17 mouse cellular contexts compared by ENCODE assay signal in genomic region chr10:126531950-126532349, GRCm38 (mm10).
A peak's percentile ranks its signal among the peaks of the same experiment; 100 is the strongest.
DNase-seq lines count a peak whose midpoint lies in the region; ATAC-seq lines count a peak whose summit lies in the region.
"Had no signal": no experiment of that assay in that cellular context is flagged by ENCODE, and none has a peak within 500 bp of the region (broad histone marks: within the 10 kb centered on the region; RNA-seq: fewer than 3 reads in every experiment).

No protein-coding gene starts in this region.

- no peaks in the 10 kb centered on the region for H3K36me3 ChIP-seq in forebrain, embryonic 11.5 days (ENCODE audit: control insufficient read depth, insufficient read depth, low read length)
- no peaks in the 10 kb centered on the region for H3K36me3 ChIP-seq in forebrain, embryonic 16.5 days (ENCODE audit: control insufficient read depth, insufficient read depth)
- H3K36me3 ChIP-seq in kidney, embryonic 15.5 days: no peaks in the 10 kb centered on the region
- H3K36me3 ChIP-seq in kidney, embryonic 16.5 days (ENCODE audit: insufficient read depth, low read length): no peaks in the 10 kb centered on the region
- H3K36me3 ChIP-seq in midbrain, embryonic 14.5 days (ENCODE audit: control insufficient read depth, insufficient read depth, low read length): no peaks in the 10 kb centered on the region
- H3K36me3 ChIP-seq: embryonic facial prominence, embryonic 12.5 days; heart, embryonic 12.5 days; hindbrain, embryonic 10.5 days; intestine, embryonic 15.5 days had no signal

- H3K27ac ChIP-seq in forebrain, embryonic 11.5 days (ENCODE audit: low read depth, low read length): no peak overlapping the region
- H3K27ac ChIP-seq in forebrain, embryonic 16.5 days (ENCODE audit: low read length): no peak overlapping the region
- no peak overlapping the region for H3K27ac ChIP-seq in kidney, embryonic 15.5 days
- no peak overlapping the region for H3K27ac ChIP-seq in kidney, embryonic 16.5 days (ENCODE audit: low read length)
- H3K27ac ChIP-seq in midbrain, embryonic 14.5 days (replicated peaks; ENCODE audit: low read depth, low read length): peak overlapping the region; percentile 57
- H3K27ac ChIP-seq: embryonic facial prominence, embryonic 12.5 days; hindbrain, embryonic 10.5 days; hindbrain, embryonic 14.5 days; intestine, embryonic 15.5 days had no signal

- H3K4me1 ChIP-seq in forebrain, embryonic 11.5 days (replicated peaks; ENCODE audit: control insufficient read depth, insufficient read depth, low read length): no peaks in the 10 kb centered on the region
- no peaks in the 10 kb centered on the region; the same call in 1 of the 2 replicates for H3K4me1 ChIP-seq in forebrain, embryonic 16.5 days (replicated peaks; ENCODE audit: control insufficient read depth, insufficient read depth, low read length)
- 0 out of 2 replicates have a peak, but pooled peaks cover 2% of the 10 kb centered on the region for H3K4me1 ChIP-seq in kidney, embryonic 15.5 days
- no peaks in the 10 kb centered on the region for H3K4me1 ChIP-seq in kidney, embryonic 16.5 days (ENCODE audit: insufficient read depth, low read length)
- H3K4me1 ChIP-seq in midbrain, embryonic 14.5 days (ENCODE audit: control insufficient read depth, insufficient read depth, low read length): peaks cover 6% of the 10 kb centered on the region
- H3K4me1 ChIP-seq: heart, embryonic 12.5 days; intestine, embryonic 15.5 days had no signal

- H3K27me3 ChIP-seq in forebrain, embryonic 11.5 days (ENCODE audit: control insufficient read depth, insufficient read depth, low read length): no peaks in the 10 kb centered on the region
- no peaks in the 10 kb centered on the region for H3K27me3 ChIP-seq in forebrain, embryonic 16.5 days (replicated peaks; ENCODE audit: control insufficient read depth, insufficient read depth, low read length)
- H3K27me3 ChIP-seq in kidney, embryonic 15.5 days: no peaks in the 10 kb centered on the region
- H3K27me3 ChIP-seq in kidney, embryonic 16.5 days (ENCODE audit: insufficient read depth, low read length): no peaks in the 10 kb centered on the region
- no peaks in the 10 kb centered on the region for H3K27me3 ChIP-seq in midbrain, embryonic 14.5 days (ENCODE audit: control insufficient read depth, insufficient read depth, low read length)
- H3K27me3 ChIP-seq: embryonic facial prominence, embryonic 12.5 days; heart, embryonic 12.5 days; intestine, embryonic 15.5 days; Patski had no signal

- WGBS in forebrain, embryonic 11.5 days: 41% methylated on average over 3 of the region's 3 CpGs
- 39% methylated on average over 3 of the region's 3 CpGs for WGBS in forebrain, embryonic 16.5 days
- WGBS in kidney, embryonic 15.5 days: 55% methylated on average over 3 of the region's 3 CpGs
- WGBS in kidney, embryonic 16.5 days: 52% methylated on average over 3 of the region's 3 CpGs
- 23% methylated on average over 3 of the region's 3 CpGs for WGBS in midbrain, embryonic 14.5 days

- H3K9me3 ChIP-seq in forebrain, embryonic 11.5 days (ENCODE audit: control insufficient read depth, low read length): no peaks in the 10 kb centered on the region
- no peaks in the 10 kb centered on the region for H3K9me3 ChIP-seq in forebrain, embryonic 16.5 days (ENCODE audit: control insufficient read depth, low read length)
- no peaks in the 10 kb centered on the region for H3K9me3 ChIP-seq in kidney, embryonic 15.5 days (replicated peaks)
- no peaks in the 10 kb centered on the region for H3K9me3 ChIP-seq in kidney, embryonic 16.5 days (ENCODE audit: low read length)
- H3K9me3 ChIP-seq in midbrain, embryonic 14.5 days (ENCODE audit: control insufficient read depth, low read length): no peaks in the 10 kb centered on the region
- H3K9me3 ChIP-seq: embryonic facial prominence, embryonic 12.5 days; heart, embryonic 12.5 days; hindbrain, embryonic 10.5 days; intestine, embryonic 15.5 days had no signal

- DNase-seq in forebrain, embryonic 11.5 days (ENCODE audit: low spot score): no peak
- DNase-seq in R1 (ENCODE audit: low read depth, low spot score): peak; percentile 28
- no peak for DNase-seq in midbrain, embryonic 14.5 days
- no peak for DNase-seq in gastrocnemius, postnatal 10 days
- no peak for DNase-seq in frontal cortex, postnatal 36 days (ENCODE audit: low spot score in 2 of 2)
- DNase-seq: adrenal gland, adult 8-10 months; gastrocnemius, postnatal 14 days had no signal

- ATAC-seq in forebrain, embryonic 11.5 days (replicated peaks; ENCODE audit: low FRiP score): peak; percentile 46; the same call in 1 of the 2 replicates
- ATAC-seq in forebrain, embryonic 16.5 days: no peak
- 0 out of 2 replicates have a peak, but pooled peaks have one; percentile 22 for ATAC-seq in kidney, embryonic 15.5 days (replicated peaks; ENCODE audit: low FRiP score)
- ATAC-seq in kidney, embryonic 16.5 days (ENCODE audit: low FRiP score, low TSS enrichment): no peak
- ATAC-seq in midbrain, embryonic 14.5 days (ENCODE audit: low FRiP score, low TSS enrichment): no peak
- ATAC-seq: CD4-positive, CD25-positive, alpha-beta regulatory T cell, adult 4 months; intestine, embryonic 15.5 days; Patski had no signal

- H3K4me2 ChIP-seq in forebrain, embryonic 11.5 days (ENCODE audit: low read depth, low read length, severe bottlenecking): no peak overlapping the region
- no peak overlapping the region for H3K4me2 ChIP-seq in forebrain, embryonic 16.5 days (ENCODE audit: low read length)
- H3K4me2 ChIP-seq in kidney, embryonic 15.5 days: no peak overlapping the region
- no peak overlapping the region for H3K4me2 ChIP-seq in kidney, embryonic 16.5 days (replicated peaks; ENCODE audit: low read depth, low read length)
- H3K4me2 ChIP-seq in midbrain, embryonic 14.5 days (ENCODE audit: low read length): no peak overlapping the region
- H3K4me2 ChIP-seq: embryonic facial prominence, embryonic 12.5 days; heart, embryonic 12.5 days; hindbrain, embryonic 14.5 days; intestine, embryonic 15.5 days had no signal

- H3K9ac ChIP-seq in forebrain, embryonic 11.5 days (ENCODE audit: low read length): no peak overlapping the region
- no peak overlapping the region for H3K9ac ChIP-seq in forebrain, embryonic 16.5 days (replicated peaks; ENCODE audit: low read depth, low read length)
- H3K9ac ChIP-seq in kidney, embryonic 15.5 days: no peak overlapping the region
- no peak overlapping the region for H3K9ac ChIP-seq in kidney, embryonic 16.5 days (replicated peaks; ENCODE audit: low read length)
- no peak overlapping the region for H3K9ac ChIP-seq in midbrain, embryonic 14.5 days (replicated peaks; ENCODE audit: low read length)
- H3K9ac ChIP-seq: embryonic facial prominence, embryonic 12.5 days; heart, embryonic 12.5 days; hindbrain, embryonic 14.5 days; intestine, embryonic 15.5 days had no signal

- no peak overlapping the region for H3K4me3 ChIP-seq in forebrain, embryonic 11.5 days (ENCODE audit: low read depth, low read length)
- H3K4me3 ChIP-seq in forebrain, embryonic 16.5 days (replicated peaks; ENCODE audit: low read length): no peak overlapping the region
- H3K4me3 ChIP-seq in kidney, embryonic 15.5 days (replicated peaks): no peak overlapping the region
- no peak overlapping the region for H3K4me3 ChIP-seq in kidney, embryonic 16.5 days (ENCODE audit: low read length)
- no peak overlapping the region for H3K4me3 ChIP-seq in midbrain, embryonic 14.5 days (replicated peaks; ENCODE audit: low read depth, low read length)
- H3K4me3 ChIP-seq: embryonic facial prominence, embryonic 12.5 days; heart, embryonic 12.5 days; hindbrain, embryonic 10.5 days; intestine, embryonic 15.5 days had no signal

Comparison
In these comparisons a context has a peak if more than half of its experiments do, and no peak if none do; other contexts are left out.
1. ATAC-seq: peak in forebrain, embryonic 11.5 days (single experiment) and kidney, embryonic 15.5 days (single experiment); none in forebrain, embryonic 16.5 days (single experiment), kidney, embryonic 16.5 days (single experiment) and midbrain, embryonic 14.5 days (single experiment).